Mouse (Mus musculus): ENCODE measurements around the gene Ice2. TPM values are rescaled to one million over a fixed set of nuclear protein-coding genes. Genes with fewer than 3 reads are reported as not detected.

The Ice2 gene
- polyA plus RNA-seq, 1 experiment: 2.9 TPM

GRCm38 (mm10) chr9:69398453-69398850 is 746 bp downstream of the Ice2 start:
- H3K27me3 ChIP-seq (ENCODE audit: control insufficient read depth, insufficient read depth, low read length): no peaks in the 10 kb centered on the region
- no peaks in the 10 kb centered on the region; the same call in none of the 2 replicates for H3K4me1 ChIP-seq (ENCODE audit: control insufficient read depth, insufficient read depth, low read length)
- peak overlapping the region; percentile 97 for H3K27ac ChIP-seq (ENCODE audit: control insufficient read depth, insufficient read depth, low read depth, low read length)
- H3K36me3 ChIP-seq (ENCODE audit: control insufficient read depth, insufficient read depth, low read length): no peaks in the 10 kb centered on the region
- peak overlapping the region; percentile 100 for H3K4me3 ChIP-seq (ENCODE audit: control insufficient read depth, low read depth, low read length)
- TF ChIP-seq POLR2A (IDR thresholded peaks at IDR 0.05; ENCODE audit: control insufficient read depth, low read depth, low read length): no peak

DNA sequence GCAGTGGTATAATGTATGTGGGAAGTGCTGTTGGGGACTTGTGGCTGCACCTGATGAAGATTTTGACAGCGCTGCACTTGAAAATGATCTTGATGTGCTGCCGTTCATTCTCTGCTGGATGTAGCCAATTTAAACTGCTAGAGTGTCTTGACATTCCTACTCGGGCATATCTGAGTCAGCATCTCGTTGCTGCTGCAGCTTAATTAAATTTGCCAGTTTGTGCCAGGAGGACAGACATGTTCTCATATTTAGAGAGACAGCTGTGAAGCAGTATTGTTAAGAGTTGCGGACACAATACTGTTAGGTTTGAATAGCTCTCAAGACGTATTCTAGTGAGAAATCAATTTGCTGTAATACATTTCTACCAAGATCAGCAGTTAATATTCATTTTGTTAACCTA is 7.0 kb downstream of the Ice2 start:
- Histone ChIP-seq H3K36me3 (ENCODE audit: control insufficient read depth, insufficient read depth, low read length) (no peaks in the 10 kb centered on the region), H3K4me3 (ENCODE audit: control insufficient read depth, low read depth, low read length) (no peak overlapping the region), H3K27me3 (ENCODE audit: control insufficient read depth, insufficient read depth, low read length) (no peaks in the 10 kb centered on the region), H3K27ac (ENCODE audit: control insufficient read depth, insufficient read depth, low read depth, low read length) (no peak overlapping the region), H3K4me1 (ENCODE audit: control insufficient read depth, insufficient read depth, low read length) (no peaks in the 10 kb centered on the region)
- TF ChIP-seq CTCF (IDR thresholded peaks at IDR 0.05; ENCODE audit: control insufficient read depth, insufficient read depth, insufficient replicate concordance, low read depth, low read length): no peak
- TF ChIP-seq POLR2A (IDR thresholded peaks at IDR 0.05; ENCODE audit: control insufficient read depth, low read depth, low read length): no peak

DNA sequence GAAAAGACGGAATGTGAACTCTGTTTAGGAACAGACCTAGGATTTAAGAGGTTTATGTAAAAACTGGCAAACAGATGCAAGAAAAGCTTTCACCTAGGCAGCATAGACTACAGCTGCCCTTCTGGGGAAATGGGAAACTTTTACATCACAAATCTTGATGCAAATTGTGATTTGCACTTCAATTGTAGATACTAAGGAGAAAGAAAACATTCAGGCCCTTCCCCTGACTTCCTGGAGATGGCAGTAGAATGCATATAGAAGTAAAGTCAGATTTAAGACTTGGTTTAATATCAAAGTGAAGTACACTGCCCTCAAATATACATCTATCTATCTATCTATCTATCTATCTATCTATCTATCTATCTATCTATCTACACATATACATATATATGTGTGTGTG is 21.8 kb downstream of the Ice2 start:
- Histone ChIP-seq H3K36me3 (ENCODE audit: control insufficient read depth, insufficient read depth, low read length) (peaks cover 2% of the 10 kb centered on the region), H3K27ac (ENCODE audit: control insufficient read depth, insufficient read depth, low read depth, low read length) (no peak overlapping the region), H3K27me3 (ENCODE audit: control insufficient read depth, insufficient read depth, low read length) (no peaks in the 10 kb centered on the region), H3K4me1 (ENCODE audit: control insufficient read depth, insufficient read depth, low read length) (no peaks in the 10 kb centered on the region), H3K4me3 (ENCODE audit: control insufficient read depth, low read depth, low read length) (no peak overlapping the region)
- TF ChIP-seq CTCF (IDR thresholded peaks at IDR 0.05; ENCODE audit: control insufficient read depth, insufficient read depth, insufficient replicate concordance, low read depth, low read length) (no peak), POLR2A (IDR thresholded peaks at IDR 0.05; ENCODE audit: control insufficient read depth, low read depth, low read length) (no peak)

DNA sequence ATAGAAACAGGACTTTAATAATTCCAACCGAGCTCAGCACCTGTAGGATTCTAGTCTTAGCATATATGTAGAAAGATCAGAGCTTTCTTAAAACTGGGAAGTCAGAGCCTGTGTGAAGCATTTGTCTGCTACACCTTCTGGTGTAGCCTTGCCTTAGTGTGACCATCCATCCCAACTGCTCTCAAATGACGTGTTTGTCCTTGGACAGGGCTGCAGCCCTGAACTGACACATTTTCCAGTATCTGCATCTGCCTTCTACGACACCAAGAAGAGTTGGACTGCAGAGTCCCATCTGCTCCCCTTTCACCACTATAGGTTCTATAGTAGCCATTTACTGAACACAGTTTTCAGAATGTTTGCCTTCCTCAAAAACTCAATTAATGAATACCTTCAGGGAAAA is 32.8 kb downstream of the Ice2 start:
- H3K27ac ChIP-seq (ENCODE audit: control insufficient read depth, insufficient read depth, low read depth, low read length): no peak overlapping the region
- H3K4me1 ChIP-seq (ENCODE audit: control insufficient read depth, insufficient read depth, low read length): no peaks in the 10 kb centered on the region
- H3K27me3 ChIP-seq (ENCODE audit: control insufficient read depth, insufficient read depth, low read length): no peaks in the 10 kb centered on the region
- no peak overlapping the region for H3K4me3 ChIP-seq (ENCODE audit: control insufficient read depth, low read depth, low read length)
- no peak for TF ChIP-seq POLR2A (IDR thresholded peaks at IDR 0.05; ENCODE audit: control insufficient read depth, low read depth, low read length)
- no peak for TF ChIP-seq CTCF (IDR thresholded peaks at IDR 0.05; ENCODE audit: control insufficient read depth, insufficient read depth, insufficient replicate concordance, low read depth, low read length)
- no peaks in the 10 kb centered on the region for H3K36me3 ChIP-seq (ENCODE audit: control insufficient read depth, insufficient read depth, low read length)

GRCm38 (mm10) chr9:69431863-69432555 is 34.3 kb downstream of the Ice2 start:
- Histone ChIP-seq H3K4me1 (ENCODE audit: control insufficient read depth, insufficient read depth, low read length) (no peaks in the 10 kb centered on the region), H3K27ac (ENCODE audit: control insufficient read depth, insufficient read depth, low read depth, low read length) (no peak overlapping the region), H3K27me3 (ENCODE audit: control insufficient read depth, insufficient read depth, low read length) (no peaks in the 10 kb centered on the region), H3K36me3 (ENCODE audit: control insufficient read depth, insufficient read depth, low read length) (no peaks in the 10 kb centered on the region), H3K4me3 (ENCODE audit: control insufficient read depth, low read depth, low read length) (no peak overlapping the region)
- TF ChIP-seq POLR2A (IDR thresholded peaks at IDR 0.05; ENCODE audit: control insufficient read depth, low read depth, low read length) (no peak), CTCF (IDR thresholded peaks at IDR 0.05; ENCODE audit: control insufficient read depth, insufficient read depth, insufficient replicate concordance, low read depth, low read length) (no peak)

DNA sequence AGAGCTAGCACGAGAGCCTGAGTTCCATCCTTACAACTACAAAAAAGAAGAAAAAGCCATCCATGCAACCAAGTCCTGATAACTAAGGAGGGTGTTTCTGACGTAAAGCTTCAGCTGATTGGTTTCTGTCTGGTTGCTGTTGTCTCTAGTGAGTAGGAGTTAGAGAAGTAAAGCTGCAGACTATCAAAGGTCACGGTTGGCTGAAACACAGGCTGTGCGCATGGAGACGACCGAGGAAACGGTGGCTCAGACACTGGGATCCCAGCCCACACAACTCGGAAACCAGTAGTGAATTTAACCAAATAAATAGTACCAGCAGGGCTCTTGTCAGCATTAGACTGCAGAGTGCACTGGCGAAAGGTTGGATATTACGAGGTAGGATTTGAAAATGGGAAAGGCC is 37.5 kb downstream of the Ice2 start:
- no peak overlapping the region for H3K27ac ChIP-seq (ENCODE audit: control insufficient read depth, insufficient read depth, low read depth, low read length)
- no peak for TF ChIP-seq POLR2A (IDR thresholded peaks at IDR 0.05; ENCODE audit: control insufficient read depth, low read depth, low read length)
- TF ChIP-seq CTCF (IDR thresholded peaks at IDR 0.05; ENCODE audit: control insufficient read depth, insufficient read depth, insufficient replicate concordance, low read depth, low read length): no peak
- no peaks in the 10 kb centered on the region; the same call in 1 of the 2 replicates for H3K4me1 ChIP-seq (ENCODE audit: control insufficient read depth, insufficient read depth, low read length)
- no peaks in the 10 kb centered on the region for H3K36me3 ChIP-seq (ENCODE audit: control insufficient read depth, insufficient read depth, low read length)
- H3K27me3 ChIP-seq (ENCODE audit: control insufficient read depth, insufficient read depth, low read length): no peaks in the 10 kb centered on the region
- no peak overlapping the region for H3K4me3 ChIP-seq (ENCODE audit: control insufficient read depth, low read depth, low read length)

DNA sequence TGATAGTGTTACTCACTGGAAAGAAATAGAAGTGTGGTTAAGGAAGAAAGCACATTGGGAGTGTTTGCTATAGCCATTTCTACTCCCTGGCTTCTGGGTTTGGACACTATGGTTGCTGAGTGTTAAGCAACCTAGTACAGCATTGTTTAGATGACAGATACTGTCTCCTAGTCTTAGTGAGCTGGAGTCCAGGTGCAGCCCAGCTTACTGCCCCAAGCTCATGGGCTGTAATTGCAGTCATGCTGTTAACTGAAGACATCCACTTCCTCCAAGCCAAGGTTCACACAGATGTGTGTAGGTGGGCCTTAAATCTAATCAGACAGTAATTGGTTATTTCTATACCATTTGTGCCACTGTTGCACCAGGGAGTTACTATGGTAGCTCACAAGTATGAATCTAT is 38.0 kb downstream of the Ice2 start:
- no peak overlapping the region for H3K27ac ChIP-seq (ENCODE audit: control insufficient read depth, insufficient read depth, low read depth, low read length)
- H3K27me3 ChIP-seq (ENCODE audit: control insufficient read depth, insufficient read depth, low read length): no peaks in the 10 kb centered on the region
- no peaks in the 10 kb centered on the region; the same call in 1 of the 2 replicates for H3K4me1 ChIP-seq (ENCODE audit: control insufficient read depth, insufficient read depth, low read length)
- no peaks in the 10 kb centered on the region for H3K36me3 ChIP-seq (ENCODE audit: control insufficient read depth, insufficient read depth, low read length)
- H3K4me3 ChIP-seq (ENCODE audit: control insufficient read depth, low read depth, low read length): no peak overlapping the region
- TF ChIP-seq CTCF (IDR thresholded peaks at IDR 0.05; ENCODE audit: control insufficient read depth, insufficient read depth, insufficient replicate concordance, low read depth, low read length): no peak
- no peak for TF ChIP-seq POLR2A (IDR thresholded peaks at IDR 0.05; ENCODE audit: control insufficient read depth, low read depth, low read length)
